Mouse (Mus musculus) frontal cortex, postnatal 10 days (tissue): ENCODE results near the gene Gk5.
"Not testable (repeated sequence)": the region's sequence is repeated elsewhere in the genome, so short reads cannot be mapped to it uniquely, and the experiment has no call there.

ENCODE experiments used
- DNase-seq, 2 experiments: peaks; one replicate each; pipeline ENCODE4 v3.0.0; 2022; ENCODE audit warnings: low spot score in 2 of 2, mixed read lengths in 1 of 2

Gene Gk5

GRCm38 (mm10) chr9:96118861-96119772 is at the start of gene Gk5:
TSS of gene Gk5 (plus strand) at chr9:96119362.
- DNase-seq: peak; percentile 90 to 97

DNA sequence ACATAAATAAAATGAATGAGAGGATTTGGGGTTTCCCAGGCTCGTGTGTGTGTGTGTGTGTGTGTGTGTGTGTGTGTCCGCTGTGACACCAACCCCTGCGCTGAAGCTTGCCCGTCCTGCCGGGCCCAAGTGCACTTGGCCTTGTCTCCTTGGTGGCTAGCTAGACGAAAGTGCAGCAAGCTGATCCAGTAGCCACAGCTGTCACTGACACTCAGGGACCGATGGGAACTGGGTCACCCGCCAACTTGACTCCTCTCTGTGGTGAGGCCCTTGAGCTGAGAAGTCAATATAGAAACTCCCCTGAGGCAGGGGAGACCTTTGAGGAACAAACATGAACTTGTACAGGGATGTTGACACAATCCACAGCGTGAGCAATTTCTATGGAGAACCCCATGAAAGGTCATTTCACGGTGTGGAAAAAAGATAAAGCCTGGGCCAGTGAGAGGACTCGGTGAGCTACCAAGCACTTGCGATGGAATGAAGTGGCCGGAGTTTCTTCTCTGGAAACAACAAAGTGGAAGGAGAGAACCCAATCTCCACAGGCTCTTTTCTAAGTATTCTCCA is 40.3 kb upstream of the Gk5 start:
- no peak for DNase-seq

GRCm38 (mm10) chr9:96085293-96085692 is 33.9 kb upstream of the Gk5 start:
- DNase-seq: no peak

- DNase-seq: no peak
Measured at GRCm38 (mm10) chr9:96087671-96088070, 31.5 kb upstream of the Gk5 start.

DNA sequence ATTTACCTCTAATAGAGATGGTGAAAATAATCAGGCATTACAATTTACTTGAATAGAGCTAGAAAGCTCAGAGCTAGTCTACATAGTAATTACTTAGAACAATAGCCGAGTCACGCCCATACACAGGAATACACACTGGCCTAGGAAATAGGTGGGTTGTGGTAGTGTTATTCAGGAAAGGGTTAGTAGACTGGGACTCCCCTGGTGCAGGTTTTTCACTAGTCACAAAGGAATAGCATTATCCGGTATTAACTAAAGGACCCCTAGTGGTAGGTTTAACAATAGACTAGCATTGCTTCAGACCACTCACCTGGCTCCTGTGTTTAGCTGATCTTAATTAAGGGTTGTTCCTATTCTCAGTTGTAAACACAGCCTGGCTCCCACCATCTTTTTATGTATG is 30.7 kb upstream of the Gk5 start:
- DNase-seq: not testable (repeated sequence)

- not testable (repeated sequence) for DNase-seq
Measured at GRCm38 (mm10) chr9:96092637-96093036, 26.5 kb upstream of the Gk5 start.

DNA sequence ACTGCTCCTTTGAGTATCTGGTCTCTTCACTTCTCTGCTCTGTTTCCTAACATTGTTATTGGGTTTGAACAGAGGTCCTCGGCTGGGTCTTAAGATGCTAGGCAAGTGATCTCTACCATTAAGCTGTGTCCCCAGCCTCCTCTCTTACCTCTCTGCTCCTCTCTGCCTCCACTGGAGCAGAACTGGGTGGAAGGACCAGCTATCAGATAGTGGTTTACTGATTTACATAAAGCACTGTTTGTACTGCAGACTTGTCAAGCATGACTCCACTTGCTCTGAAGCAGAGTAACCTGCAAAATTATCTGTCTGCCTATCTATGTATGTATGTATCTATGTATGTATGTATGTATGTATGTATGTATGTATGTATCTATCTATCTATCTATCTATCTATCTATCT is 25.9 kb upstream of the Gk5 start:
- DNase-seq: no peak

DNA sequence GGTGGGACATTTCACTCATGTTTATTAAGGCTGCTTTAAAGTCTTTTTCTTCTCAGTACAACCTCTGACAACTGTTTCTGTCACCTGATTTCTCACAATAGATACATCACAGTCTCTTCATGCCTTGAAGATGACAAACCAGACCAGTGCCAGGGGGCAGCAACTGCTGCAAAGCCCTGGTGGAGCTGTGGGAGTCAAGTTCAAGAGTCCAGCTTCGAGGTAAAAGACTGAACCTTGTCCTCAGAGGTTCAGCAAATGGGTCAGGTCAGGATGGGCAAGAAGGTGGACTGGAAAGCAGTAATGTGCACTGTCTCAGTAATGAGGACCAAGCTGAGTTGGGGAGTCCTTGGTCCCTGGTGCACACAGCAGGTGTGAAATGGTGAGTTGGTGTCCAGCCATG is 24.8 kb upstream of the Gk5 start:
- DNase-seq: no peak

DNA sequence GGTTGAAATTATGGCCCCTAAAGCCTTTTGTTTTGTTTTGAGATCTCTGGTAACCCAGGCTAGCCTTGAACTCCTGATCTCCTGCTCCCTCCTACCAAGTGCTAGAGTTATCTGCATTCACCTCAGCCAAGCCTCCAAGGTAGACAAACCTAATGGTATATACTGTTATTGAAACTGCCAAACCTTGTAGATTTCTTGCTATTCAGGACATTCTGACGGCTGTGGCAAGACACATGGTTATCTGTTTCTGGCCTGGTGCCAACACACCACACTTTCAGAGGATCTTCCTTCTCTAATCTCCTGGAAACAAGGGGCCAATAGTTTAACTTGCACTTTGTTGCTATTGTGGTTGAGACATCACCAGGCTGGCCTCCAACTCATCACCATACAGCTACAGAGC is 24.0 kb upstream of the Gk5 start:
- no peak for DNase-seq

- no peak for DNase-seq
Measured at GRCm38 (mm10) chr9:96102846-96103245, 16.3 kb upstream of the Gk5 start.

DNA sequence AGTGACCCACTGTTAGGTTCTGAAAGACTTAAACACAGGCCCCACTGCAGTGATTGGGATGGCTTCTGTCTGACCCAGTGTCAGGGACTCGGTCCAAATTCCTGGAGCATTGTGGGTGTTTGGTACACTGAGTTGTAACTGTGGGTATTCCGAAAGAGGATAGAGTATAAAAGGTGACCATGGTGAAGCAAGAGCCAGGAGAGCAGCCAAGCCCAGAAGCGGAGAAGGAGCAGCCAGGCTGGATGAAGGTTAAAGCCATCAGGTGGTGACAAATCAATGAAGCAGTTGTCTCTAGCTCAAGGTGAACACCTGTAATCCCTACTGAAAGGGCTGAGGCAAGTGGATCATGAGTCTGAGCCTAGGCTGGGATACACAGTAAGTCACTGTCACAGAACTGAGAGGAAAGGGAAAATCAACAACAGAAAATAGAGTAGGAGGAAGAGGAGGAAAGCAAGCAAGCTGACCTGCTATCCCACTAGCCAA is 6.2 kb upstream of the Gk5 start:
- no peak for DNase-seq

DNA sequence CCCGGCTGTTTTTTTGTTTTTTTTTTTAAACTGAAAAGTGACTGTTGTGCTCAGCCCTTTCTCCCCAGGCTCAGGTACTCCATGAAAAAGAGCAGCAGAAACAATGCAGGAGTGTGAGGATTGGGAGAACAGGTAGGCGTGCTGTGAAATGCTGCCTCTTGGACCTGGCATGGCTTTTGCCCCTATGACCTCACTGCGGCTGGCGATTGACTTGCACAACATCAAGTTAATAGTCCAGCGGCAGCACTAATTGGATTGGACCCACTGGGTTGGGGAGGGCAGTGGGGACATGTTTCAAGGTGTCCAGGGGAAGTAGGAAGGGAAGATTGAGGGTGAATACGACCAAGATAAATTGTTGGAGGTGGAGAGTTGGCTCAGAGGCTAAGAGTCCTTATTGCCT is 2.4 kb upstream of the Gk5 start:
- no peak for DNase-seq

DNA sequence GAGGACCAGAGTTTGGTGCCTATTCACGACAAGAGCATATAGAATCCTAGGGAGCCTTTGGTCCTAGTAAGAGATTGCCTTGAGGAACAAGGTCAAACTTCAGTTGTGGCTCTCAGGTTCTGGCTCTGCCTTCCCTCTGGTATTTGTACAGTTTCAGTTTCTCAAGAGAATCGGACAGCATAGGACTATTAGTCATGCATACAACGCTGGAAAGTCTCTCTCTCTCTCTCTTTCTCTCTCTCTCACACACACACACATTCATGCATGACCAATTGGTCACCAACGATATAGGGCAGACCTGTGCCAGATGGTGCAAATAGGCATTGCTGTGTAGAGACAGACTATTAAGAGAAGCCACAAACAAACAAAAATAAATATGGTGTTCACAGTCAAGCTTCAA is 946 bp upstream of the Gk5 start:
- DNase-seq: no peak

- no peak for DNase-seq
Measured at GRCm38 (mm10) chr9:96127972-96128371, 8.8 kb downstream of the Gk5 start.

- no peak for DNase-seq
Measured at GRCm38 (mm10) chr9:96132956-96133603, 13.9 kb downstream of the Gk5 start.

GRCm38 (mm10) chr9:96134470-96134869 is 15.3 kb downstream of the Gk5 start:
- no peak for DNase-seq

DNA sequence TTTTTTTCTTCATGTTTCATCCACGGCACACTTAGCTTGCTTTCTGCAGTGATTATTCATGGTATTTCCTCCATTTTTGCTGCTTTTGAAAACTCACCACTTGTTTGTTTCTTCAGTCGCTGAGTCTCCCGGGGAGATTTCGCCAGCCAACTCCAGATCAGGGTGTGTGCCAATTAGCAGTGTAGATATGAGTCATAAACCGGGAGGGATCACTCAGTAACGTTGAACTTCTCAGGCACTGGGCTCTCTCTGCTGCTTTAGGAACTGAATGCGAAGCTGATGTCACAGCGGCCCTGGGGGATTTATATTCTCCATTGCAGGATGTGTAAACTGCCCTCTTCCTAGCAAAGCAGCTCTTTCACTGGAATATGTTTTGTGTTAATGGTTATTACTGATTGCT is 15.8 kb downstream of the Gk5 start:
- peak in 1 of 2 experiments; percentile 10 for DNase-seq

DNA sequence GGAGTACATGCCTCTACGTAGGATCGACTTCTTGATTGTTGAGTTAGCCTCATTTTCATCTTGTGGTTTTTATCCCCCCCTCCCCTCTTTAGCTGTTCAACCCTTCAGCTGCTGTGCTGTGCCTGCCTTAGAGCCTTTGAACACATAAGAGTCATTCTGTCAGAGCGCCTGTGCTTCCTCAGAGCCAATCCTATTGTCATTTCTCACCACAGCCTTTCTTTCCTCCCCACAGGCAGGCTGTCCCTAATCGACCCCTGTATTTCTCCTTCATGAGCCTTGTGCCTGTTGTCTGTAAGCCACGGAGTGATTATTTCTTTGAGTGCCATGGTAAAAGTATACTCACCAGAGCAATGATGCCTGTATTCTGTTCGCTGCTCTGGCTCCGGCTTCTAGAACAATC is 16.3 kb downstream of the Gk5 start:
- no peak for DNase-seq

DNA sequence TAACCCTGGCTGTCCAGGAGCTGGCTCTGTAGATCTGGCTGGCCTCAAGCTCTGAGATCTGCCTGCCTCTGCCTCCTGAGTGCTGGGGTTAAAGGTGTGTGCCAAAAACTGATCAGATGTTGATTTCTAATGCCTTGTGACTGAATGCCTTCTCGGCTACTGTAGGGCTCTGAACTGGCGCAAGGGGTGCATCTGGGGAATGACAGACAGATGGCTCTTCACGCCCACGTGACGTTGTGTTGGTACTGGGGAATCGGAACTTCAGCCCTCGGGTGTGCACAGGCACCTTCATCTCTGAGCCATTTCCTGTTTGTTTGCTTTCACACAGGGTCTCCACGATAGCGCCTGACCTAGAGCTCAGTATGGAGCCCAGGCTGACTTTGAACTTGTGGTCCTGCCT is 19.8 kb downstream of the Gk5 start:
- no peak for DNase-seq

- no peak for DNase-seq
Measured at GRCm38 (mm10) chr9:96139876-96140275, 20.7 kb downstream of the Gk5 start.

DNA sequence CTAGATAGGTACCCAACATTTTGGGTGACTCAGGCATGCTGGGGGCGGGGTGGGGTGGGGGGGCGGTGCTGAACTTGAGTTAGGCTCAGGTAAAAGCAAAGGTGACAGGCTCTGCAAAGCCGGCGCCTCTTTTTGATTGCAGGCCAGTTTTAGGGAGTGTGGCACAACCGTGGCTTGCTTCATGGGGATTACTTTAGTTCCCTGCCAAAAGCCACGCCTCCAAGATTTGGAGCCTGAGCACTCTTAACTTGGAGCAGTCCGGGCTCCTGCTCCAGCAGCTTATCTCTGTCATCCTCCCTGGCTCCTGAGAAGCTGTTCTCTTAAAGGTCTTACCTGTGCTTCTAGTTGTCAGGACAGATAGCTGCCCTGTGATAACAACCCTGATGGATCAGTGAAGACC is 21.8 kb downstream of the Gk5 start:
- DNase-seq: no peak

GRCm38 (mm10) chr9:96142499-96142898 is 23.3 kb downstream of the Gk5 start:
- DNase-seq: no peak

- no peak for DNase-seq
Measured at GRCm38 (mm10) chr9:96143633-96144032, 24.5 kb downstream of the Gk5 start.
